Mouse (Mus musculus) CH12F3 (cell line): Measurements from ENCODE around the gene Smim26.
"Not testable (repeated sequence)": the region's sequence is repeated elsewhere in the genome, so short reads cannot be mapped to it uniquely, and the experiment has no call there.

Source experiments
- in situ Hi-C: fragments of 300-500 bp; cut with MboI; formaldehyde crosslinking; loops from 2 replicates; pipeline ENCODE4 v1.14.3; 2020; ENCODE audit warnings: low sequenced_read_pairs

Smim26 gene

DNA sequence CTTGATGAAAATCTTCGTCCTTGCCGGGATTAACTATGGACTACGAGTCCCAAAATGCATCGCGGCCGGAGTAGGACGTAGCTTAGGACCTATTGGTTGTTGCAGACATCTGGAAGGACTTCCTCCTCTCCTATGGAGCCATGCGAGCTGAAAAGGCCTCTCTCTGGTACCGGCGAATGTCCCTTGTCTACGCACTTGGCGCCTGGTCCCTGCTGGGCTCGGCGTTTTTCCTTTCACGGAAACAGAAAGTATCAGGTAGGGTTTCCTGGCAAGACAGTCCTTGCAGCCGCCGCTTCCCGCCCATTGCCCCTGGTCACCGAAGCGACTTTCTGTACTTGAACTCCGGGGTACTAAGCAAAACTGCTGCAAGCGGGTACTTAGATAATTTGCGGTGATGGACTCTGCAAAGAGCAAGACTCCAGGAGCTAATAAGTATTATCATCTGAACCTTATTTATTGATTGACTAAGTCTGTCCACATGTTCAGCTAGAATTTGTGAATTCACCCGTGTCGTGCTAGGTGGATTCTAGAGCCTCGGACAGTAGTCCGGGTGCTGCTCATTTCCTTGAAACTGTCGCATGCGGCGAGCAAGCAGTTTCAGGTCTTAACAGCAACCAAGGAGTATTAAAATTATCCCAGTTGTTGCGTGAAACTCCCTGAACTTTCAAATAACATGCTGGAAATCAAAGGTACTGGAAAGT is at the start of gene Smim26:
TSS of gene Smim26 (plus strand) at position 104 of the 701 bp plus-strand sequence.
- in situ Hi-C loops, result no loop called here

DNA sequence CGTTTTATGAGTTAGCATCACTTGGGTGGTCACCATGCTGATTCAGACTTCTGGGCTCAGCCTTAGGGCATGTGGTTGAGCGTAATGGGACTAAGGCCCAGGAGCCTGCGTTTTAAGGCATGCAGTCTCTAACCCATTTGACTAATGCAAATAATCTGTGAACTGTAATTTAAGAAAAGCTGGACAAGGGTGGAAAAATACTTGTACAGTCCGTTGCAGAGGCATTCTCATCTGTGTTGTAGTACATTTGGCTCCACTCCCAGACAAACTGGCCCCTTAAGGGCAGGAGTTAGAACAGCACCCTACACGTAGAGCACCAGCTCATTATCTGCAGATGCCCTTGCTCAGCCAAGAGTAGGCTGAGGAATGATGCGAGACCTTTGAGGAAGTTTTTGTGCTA is 49.2 kb upstream of the Smim26 start:
- in situ Hi-C loops, result no loop called here

DNA sequence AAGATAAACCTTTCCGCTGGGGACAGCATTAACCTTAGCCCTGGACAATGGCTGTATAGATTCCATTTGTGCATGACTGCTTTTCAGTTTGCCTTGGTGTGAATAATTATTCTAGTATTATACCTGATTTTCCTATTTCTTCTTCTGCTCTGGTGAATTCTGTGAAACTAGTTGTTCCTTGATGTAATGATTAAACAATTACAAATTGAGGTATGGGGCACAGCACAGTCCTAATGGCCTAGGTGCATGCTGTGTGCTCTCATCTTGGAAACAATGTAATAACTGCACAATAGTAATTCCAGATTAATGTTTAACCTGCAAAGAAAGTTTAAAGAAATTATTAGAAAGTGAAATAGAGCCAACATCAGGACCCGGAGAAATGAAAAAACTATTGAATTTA is 48.8 kb upstream of the Smim26 start:
- in situ Hi-C loops, result no loop called here

DNA sequence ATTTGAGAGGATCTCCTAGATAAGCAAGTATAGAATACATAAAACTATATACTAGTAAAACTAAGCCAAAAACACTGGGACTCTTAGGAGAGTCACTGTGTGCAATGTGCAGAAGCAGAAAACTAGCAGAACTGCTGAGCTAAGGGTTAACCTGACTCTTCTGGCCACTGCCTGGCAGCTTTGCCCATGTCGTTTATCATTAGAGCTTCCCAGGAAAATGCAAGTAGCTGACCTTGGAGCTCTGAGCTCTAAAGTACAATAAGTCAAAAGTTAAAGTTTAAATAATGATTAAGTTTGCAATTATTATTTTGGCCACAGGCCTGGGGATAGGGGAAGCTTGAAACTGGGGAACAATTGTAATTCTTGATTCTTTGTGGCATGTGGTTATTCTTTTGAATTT is 48.4 kb upstream of the Smim26 start:
- in situ Hi-C loops, result no loop called here

DNA sequence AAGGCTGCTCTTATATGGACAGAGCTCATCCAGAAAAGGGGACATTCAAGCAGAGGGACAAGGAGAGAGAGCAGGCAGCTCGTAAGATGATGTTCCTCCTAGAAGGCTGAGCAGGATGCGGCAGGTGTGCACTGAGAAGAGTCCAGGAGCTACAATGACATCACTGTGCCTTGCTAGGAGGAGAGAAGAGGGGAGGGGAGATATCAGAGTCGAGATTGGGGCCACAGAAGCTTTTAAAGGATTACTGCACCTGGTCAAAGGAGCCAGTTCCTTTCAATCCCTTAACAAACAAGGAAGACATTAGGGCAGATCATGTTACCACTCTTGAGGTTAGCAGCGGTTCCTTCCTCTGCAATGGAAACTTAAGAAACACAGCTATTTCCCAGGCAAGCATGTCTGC is 46.3 kb upstream of the Smim26 start:
- in situ Hi-C loops, result no loop called here

DNA sequence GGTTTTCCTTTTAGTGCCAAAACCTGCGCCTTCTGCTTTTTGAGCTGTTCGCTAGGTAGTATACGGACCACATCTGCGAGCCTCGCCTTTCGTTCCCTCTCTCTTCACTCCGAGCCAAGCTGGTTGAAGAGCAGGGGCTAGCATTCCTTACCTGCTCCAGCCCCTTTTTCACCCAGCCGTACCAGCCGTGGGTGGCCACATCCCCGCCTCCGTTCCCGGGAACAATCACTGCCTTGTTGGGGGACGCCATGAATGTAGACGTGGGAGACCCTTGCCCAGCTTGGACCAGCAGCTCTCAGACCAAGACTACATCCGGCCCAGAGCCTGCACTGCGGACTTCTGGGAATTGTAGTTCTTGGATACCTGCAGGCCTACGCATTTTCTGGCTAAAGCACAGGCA is 43.3 kb upstream of the Smim26 start, which contains the start of gene Rbbp9:
TSS of gene Rbbp9 (minus strand) at position 341 of the 400 bp plus-strand sequence.
- in situ Hi-C loops, result no loop called here

DNA sequence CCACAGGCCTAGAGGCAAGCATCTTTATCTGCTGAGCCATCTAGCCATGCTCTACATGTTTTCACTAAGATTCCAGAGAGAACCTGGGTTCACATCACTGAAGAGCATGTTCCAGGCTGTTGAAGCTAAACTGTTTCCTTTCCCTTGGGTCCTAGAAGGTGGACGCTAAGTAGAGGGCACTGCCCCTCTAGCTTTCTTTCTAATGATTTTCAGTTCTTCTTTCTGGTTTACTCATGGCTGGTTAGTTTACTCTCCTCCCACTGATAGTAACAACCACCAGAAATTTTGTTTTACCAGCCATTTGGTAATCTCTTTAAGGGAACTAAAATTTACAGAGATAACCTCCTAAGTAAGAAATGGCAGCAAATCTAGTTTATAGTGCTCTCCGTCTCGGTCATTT is 39.9 kb upstream of the Smim26 start:
- in situ Hi-C loops, result no loop called here

DNA sequence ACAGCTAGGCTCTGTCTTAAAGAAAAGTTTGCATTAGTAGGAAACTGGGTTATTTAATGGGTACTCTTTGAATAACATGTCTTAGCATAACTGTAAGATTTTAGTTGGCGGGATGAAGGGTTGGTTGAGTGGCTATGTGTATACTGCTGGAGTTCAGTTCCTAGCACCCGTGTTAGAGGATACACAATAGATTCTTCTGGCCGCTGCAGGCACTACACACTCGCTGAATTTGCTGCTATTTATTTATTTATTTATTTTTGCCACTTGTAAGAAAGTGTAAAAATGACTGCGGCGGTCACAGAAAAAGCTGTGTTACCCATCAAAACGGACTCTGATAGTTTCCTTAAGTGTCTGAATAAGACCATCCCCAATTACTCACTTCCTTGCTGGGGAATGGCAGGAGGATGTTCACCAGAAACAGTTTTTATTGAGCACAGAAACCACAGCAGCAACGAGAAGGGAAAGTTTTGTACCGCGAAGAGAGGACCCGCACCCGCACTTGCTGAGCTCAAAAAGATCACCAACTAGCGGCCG is 38.5 kb upstream of the Smim26 start:
- in situ Hi-C loops, result no loop called here

DNA sequence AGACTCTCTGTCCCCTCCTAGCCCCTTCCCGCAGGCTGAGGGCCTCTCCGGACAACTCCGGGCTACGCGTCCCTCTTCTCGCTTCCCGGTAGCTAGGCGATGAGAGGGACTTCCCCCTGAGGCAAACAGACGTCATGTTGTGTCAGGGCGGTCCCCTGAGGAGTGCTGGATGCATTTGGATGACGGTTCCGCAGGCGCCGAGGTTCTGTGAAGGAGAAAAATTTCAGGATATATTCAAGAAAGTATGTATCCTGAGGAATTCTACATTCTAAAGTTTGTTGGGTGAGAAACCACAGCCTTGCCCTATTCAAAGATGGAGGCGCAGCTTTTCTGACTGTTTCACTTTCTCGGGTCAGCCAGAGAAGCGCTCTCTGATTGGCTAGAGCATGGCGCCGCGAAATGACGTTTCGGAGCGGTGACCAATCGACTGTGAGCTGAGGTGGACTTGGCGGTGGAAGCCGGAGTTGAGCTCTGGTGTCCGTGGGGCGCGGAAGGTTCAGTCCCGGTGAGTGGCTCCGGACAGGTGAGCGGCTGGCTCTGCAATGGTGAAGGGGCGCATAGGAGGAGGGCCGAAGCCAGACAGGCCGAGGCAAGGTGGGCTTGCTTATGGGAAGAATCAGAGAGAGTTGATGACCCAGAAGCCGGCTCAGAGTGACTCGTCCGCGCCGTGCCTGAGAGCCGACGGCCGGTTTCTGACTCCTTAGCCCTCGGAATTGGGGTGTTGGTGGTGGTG is 37.9 kb upstream of the Smim26 start, which contains the start of gene Sec23b:
TSS of gene Sec23b (plus strand) at position 410 of the 733 bp plus-strand sequence.
- in situ Hi-C loops, result no loop called here

DNA sequence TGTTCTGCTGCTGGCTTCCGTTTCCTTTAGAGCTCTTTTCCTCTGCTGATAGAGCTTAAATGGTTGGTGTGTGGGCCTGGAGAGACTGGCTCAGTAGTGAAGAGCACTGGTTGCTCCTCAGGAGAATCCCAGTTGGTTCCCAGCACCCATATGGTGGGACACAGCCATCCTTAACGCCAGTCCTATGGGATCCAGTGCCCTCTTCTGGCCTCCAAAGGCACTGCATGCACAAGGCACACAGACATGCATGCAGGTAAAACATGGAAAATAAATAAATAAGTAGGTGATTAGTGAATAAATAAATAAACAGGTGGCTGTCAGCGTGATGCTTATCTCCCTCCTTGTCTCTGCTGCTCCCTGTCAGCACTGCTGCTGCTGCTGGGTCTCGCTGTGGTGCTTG is 5.1 kb upstream of the Smim26 start:
- in situ Hi-C loops, result no loop called here

DNA sequence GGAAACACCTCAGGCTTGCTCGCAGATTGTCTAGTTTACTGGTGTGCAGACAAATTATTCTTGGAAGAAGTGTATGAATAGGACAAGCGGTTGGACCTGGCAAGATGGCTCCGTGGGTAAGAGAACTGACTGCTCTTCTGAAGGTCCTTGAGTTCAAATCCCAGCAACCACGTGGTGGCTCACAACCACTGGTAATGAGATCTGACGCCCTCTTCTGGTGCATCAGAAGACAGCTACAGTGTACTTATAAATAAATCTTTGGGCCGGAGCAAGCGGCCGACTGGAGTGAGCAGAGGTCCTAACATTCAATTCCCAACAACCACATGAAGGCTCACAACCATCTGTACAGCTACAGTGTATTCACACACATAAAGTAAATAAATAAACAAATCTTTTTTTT is 818 bp upstream of the Smim26 start:
- in situ Hi-C loops, result not testable (repeated sequence)

DNA sequence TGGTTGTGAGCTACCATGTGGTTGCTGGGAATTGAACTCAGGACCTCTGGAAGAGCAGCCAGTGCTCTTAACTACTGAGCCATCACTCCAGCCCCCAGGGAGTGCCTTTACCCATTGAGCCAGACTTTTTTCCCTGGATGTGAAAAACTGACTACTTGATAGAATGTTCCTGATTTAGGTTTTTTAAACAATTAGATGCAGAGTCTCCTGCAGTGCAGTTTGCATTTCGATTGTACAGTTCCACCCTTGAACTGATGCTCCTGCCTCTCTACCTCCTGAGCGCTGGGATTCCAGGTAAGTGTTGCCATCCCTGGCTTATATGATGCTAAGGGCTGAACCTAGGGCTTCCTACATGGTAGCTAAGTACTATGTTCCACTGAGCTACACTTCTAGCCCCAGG is 4.2 kb downstream of the Smim26 start:
- in situ Hi-C loops, result no loop called here

DNA sequence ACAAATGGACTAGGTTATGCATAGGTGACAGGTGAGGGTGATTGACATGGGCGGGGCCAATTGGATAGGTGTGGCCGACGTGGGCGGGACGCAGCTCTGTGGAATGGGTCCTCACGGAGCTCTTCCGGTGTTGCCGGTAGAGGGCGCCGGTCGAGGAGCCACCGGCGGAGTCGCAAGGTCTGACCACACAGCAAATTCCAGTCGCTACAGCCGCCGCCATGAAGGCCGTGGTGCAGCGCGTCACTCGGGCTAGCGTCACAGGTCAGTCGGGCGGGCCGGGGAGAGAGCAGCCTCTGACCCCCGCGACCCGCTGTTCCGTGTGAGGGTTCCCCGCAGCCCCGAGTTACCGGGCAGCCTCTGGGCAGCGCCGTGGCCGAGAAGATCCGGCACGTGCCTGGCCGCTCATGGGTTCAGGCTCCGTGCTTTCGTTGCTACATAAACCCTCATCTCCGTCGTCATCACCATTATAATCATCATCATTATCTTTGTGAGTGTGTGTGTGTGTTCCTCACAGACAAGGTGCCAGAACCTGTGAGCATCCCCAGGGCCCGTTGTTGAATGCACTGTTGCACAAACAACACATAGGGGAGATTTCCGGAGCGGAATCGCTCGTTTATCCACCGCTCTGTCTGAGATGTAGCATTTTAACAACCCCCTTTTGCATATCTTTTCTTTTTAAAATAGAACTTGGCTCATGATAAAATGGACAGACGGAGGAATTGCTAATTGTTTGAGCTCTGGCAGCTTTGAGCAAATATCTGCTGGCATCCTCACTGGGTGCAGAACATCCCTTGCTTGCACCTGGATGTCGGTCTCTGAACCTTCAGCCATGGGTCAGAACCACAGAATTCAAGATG is 6.2 kb downstream of the Smim26 start, which contains the start of gene Dtd1:
TSS of gene Dtd1 (plus strand) at position 67 of the 857 bp plus-strand sequence.
- in situ Hi-C loops, result no loop called here

DNA sequence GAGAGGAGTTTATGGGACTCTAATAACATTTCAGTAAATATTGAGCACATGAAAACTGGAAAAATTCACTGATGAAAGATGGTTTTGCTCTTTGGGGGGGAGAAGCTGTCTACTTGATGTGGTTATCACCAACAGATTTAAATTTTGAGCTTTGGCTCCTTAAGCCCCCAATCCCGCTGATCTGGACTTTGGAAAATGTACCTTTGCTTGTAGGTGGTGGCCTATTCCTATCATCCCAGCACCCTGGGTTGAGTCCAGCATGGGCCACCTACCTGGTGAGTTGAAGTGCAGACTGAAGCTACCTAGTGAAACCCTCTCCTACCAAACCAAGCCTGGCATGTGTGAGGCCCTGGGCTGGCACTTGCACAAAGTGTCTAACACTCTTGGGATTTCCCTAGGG is 7.7 kb downstream of the Smim26 start:
- in situ Hi-C loops, result no loop called here

DNA sequence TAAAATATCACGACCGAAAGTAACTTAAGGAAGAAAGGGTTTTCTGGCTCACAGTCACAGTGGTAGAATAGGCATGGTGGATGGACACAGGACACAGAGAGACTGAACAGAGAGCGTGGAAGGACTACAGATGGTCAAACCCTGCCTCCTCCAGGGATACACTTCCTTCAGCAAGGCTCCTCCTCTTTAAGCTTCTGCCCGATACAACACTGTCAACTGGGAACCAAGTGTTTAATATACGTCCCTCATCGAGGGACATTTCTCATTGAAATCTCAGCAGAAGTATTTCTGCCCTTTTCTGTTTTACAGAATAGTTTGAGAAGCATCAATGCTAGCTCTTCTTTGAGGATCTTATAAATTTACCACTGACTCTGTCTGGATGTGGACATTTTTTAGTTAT is 20.1 kb downstream of the Smim26 start:
- in situ Hi-C loops, result no loop called here

DNA sequence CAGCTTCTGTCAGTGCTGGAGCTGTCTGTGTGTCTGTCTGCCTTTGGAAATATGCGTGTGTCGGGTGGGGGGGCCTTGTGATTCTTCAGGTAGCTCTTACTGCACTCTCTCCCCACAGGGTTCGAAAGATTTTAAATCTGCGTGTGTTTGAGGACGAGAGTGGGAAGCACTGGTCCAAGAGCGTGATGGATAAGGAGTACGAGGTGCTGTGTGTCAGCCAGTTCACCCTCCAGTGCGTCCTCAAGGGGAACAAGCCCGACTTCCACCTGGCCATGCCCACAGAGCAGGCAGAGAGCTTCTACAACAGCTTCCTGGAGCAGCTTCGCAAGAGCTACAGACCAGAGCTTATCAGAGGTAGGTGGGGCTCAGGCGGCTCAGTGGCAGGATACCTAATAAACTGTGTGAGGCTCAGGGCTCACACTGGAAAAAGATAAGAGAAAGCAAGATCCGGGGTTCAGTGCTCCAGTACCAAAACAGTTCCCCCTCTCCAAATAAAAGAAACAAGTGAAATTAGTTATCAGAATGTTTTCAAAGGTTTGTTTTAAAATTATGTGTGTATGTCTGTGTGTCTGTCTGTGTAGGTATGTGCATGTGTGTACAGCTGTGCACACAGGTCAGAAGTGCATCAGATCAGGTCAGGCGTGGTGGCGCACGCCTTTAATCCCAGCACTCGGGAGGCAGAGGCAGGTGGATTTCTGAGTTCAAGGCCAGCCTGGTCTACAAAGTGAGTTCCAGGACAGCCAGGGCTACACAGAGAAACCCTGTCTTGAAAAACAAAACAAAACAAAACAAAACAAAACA is 23.4 kb downstream of the Smim26 start:
- in situ Hi-C loops, result no loop called here

DNA sequence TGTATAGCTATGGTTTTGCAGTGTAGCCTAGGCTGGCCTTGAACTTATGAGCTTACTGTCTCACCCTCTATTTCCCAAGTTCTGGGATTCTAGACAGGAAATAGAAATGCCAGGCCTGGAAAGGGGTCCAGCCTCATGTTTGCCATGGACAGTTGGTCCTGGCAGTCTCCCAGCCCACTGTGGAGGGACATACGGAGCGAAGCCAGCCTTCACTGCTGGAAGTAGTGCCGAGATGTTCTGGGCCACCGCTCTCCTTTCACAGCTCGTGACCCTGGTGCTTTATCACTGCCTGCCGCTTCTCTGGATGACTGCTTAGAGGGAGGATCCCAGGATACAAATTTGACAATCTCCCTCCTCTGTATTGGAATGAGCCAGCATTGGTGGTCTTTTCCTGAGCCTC is 27.6 kb downstream of the Smim26 start:
- in situ Hi-C loops, result no loop called here

DNA sequence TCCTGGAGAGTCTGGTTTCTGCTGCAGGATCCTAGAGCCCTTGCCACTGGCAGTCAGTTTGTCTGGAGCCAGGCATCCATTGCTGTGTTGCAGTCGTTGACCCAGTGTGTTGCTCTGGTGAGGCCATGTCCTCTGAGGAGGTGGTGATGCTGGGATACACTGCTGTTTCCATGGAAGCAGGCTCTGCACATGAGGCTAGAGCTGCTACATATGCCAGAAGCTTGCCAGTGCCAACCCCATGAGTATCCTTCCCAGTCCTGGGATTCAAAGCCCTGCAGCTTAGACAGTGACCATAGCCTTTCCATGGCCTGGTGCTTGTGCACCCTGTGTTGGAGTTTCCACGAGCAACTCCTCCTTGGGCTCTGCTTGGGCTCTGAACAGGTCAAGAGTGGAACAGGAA is 39.7 kb downstream of the Smim26 start:
- in situ Hi-C loops, result loop anchor here (25.0 kb wide), 2 partner anchors 479 to 954 kb away; no protein-coding TSS in a partner anchor

DNA sequence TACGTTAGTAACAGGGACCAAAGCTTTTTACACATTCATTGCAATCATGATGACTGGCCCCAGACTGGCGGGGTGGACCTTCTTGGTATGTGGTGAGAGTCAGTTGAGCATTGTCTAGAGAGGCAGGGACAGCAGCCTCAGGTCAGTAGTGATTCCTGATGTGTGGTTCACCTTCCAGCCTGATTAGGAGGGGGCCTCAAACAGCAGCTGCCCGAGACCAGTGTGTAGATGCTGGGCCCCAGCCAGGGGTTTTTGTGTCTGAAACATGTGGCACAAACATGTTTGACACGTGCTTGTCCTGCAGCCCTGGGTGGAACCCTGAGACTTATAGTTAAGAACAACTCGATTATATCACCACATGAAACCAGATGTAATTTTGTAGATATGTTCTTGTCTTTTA is 40.4 kb downstream of the Smim26 start:
- in situ Hi-C loops, result loop anchor here (25.0 kb wide), 2 partner anchors 478 to 953 kb away; no protein-coding TSS in a partner anchor

DNA sequence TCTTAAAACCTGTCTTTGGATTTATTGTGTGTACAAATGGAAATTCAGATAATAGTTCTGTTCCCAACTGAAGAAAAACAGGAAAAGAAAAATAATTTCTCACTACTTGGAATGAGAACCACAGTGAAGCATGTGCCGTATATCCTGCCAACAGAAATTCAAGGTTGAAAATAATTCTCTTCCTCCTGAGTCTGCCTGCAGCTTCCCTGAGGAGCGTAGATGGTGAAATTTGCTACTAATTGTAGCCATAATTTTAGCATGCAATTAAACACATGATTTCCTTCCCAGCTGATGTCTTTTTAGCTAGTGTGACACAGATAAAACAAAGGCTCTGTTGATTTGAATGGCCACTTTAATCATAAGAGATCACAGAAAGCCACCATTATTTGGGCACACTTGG is 40.9 kb downstream of the Smim26 start:
- in situ Hi-C loops, result loop anchor here (25.0 kb wide), 2 partner anchors 478 to 953 kb away; no protein-coding TSS in a partner anchor
